Mouse (Mus musculus): ENCODE results near the gene Dnajc11. TPM values are rescaled to one million over a fixed set of nuclear protein-coding genes. Genes with fewer than 3 reads are reported as not detected.

Dnajc11 gene
- polyA plus RNA-seq, 1 experiment = 45.2 TPM

DNA sequence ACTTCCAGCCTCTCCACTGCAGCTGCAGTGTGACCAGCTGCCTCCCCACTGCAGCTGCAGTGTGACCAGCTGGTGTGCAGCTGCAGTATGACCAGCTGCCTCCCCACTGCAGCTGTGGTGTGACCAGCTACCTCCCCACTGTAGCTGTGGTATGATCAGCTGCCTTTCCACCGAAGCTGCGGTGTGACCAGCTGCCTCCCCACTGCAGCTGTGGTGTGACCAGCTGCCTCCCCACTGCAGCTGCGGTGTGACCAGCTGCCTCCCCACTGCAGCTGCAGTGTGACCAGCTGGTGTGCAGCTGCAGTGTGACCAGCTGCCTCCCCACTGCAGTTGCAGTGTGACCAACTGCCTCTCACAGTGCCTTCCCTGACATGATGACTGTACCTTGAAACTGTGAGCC, 11.4 kb upstream of the Dnajc11 start:
- no peak overlapping the region for H3K4me3 ChIP-seq (ENCODE audit: insufficient read depth, low read length)
- H3K27ac ChIP-seq (ENCODE audit: insufficient read depth, low read length) = no peak overlapping the region
- no peaks in the 10 kb centered on the region for H3K4me1 ChIP-seq (ENCODE audit: control insufficient read depth, insufficient read depth, low read length)
- TF ChIP-seq POLR2A (IDR thresholded peaks at IDR 0.05; ENCODE audit: low read depth, low read length) (no peak), CTCF (IDR thresholded peaks at IDR 0.05; ENCODE audit: borderline replicate concordance, insufficient read depth, low read length) (no peak)

DNA sequence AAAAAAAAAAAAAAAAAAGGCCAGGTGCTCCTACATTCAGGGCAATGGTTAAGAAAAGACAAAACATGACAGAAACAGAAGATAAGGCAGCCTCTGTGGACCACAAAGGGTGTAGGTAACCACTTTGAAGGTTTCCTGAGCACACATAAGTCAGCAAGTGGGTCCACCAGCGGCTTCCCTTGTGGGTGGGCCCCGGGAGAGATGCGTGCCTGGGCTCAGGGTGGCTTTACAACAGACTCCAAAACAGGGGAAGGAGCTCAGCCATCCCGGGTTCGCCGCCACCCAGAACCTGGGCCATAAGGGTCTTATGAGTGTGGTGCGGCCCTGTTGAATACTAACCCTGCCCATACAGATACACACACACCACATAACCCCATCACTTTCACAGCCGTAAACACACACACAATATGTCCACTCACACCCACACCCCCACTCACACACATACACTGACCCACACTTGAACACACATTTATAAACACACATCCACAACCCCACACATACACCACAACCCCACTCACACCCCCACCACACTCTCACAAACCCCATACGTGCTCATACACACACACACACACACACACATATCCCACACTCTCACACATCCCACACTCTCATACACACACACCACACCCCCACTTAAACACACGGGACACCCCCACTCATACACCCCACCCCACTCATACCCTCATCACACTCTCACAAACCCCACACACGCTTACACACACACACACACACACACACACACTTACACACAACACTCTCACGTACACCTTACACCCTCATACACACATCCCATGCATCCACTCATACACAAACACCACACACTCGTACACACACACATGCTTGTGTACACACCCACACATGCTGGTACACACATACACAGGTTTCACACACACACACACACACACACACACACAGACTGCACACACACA, 651 bp upstream of the Dnajc11 start:
- TF ChIP-seq POLR2A (IDR thresholded peaks at IDR 0.05; ENCODE audit: low read depth, low read length) (no peak; the same call in 1 of the 2 replicates), CTCF (IDR thresholded peaks at IDR 0.05; ENCODE audit: borderline replicate concordance, insufficient read depth, low read length) (no peak)
- Histone ChIP-seq H3K4me1 (ENCODE audit: control insufficient read depth, insufficient read depth, low read length) (no peaks in the 10 kb centered on the region), H3K4me3 (ENCODE audit: insufficient read depth, low read length) (no peak overlapping the region), H3K27ac (ENCODE audit: insufficient read depth, low read length) (no peak overlapping the region)

GRCm38 (mm10) chr4:151934215-151934572, 703 bp downstream of the Dnajc11 start:
- peak overlapping the region; percentile 88 for H3K4me3 ChIP-seq (ENCODE audit: insufficient read depth, low read length)
- no peak overlapping the region for H3K27ac ChIP-seq (ENCODE audit: insufficient read depth, low read length)
- H3K4me1 ChIP-seq (ENCODE audit: control insufficient read depth, insufficient read depth, low read length) = no peaks in the 10 kb centered on the region
- TF ChIP-seq POLR2A (IDR thresholded peaks at IDR 0.05; ENCODE audit: low read depth, low read length) (no peak), CTCF (IDR thresholded peaks at IDR 0.05; ENCODE audit: borderline replicate concordance, insufficient read depth, low read length) (no peak)

DNA sequence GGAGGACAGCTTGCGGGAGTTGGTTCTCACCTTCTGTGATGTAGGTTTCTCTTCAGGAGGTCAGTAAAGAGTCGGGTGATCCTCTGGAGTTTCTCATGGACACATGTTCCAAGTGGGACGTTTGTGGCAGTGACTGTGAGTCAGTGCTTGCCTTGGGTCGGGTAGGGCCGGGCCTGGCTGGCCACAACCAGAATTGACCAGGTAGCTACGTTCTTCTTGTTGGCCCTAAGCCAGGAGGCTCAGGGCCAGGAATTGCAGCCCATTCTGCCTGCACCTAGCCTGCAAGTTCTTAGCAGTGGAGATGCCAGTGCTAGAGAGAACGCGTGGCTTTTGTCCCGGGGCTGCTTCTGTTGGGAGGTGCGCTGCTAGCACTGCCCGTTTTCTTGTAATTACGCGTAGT, 4.0 kb downstream of the Dnajc11 start:
- H3K4me3 ChIP-seq (ENCODE audit: insufficient read depth, low read length) = no peak overlapping the region
- no peaks in the 10 kb centered on the region for H3K4me1 ChIP-seq (ENCODE audit: control insufficient read depth, insufficient read depth, low read length)
- TF ChIP-seq CTCF (IDR thresholded peaks at IDR 0.05; ENCODE audit: borderline replicate concordance, insufficient read depth, low read length) (no peak), POLR2A (IDR thresholded peaks at IDR 0.05; ENCODE audit: low read depth, low read length) (no peak)
- no peak overlapping the region for H3K27ac ChIP-seq (ENCODE audit: insufficient read depth, low read length)

- no peak overlapping the region for H3K27ac ChIP-seq (ENCODE audit: insufficient read depth, low read length)
- no peak for TF ChIP-seq POLR2A (IDR thresholded peaks at IDR 0.05; ENCODE audit: low read depth, low read length)
- no peak for TF ChIP-seq CTCF (IDR thresholded peaks at IDR 0.05; ENCODE audit: borderline replicate concordance, insufficient read depth, low read length)
- H3K4me1 ChIP-seq (ENCODE audit: control insufficient read depth, insufficient read depth, low read length) = no peaks in the 10 kb centered on the region
- no peak overlapping the region for H3K4me3 ChIP-seq (ENCODE audit: insufficient read depth, low read length)
Observed at GRCm38 (mm10) chr4:151938089-151938488, 4.6 kb downstream of the Dnajc11 start.

DNA sequence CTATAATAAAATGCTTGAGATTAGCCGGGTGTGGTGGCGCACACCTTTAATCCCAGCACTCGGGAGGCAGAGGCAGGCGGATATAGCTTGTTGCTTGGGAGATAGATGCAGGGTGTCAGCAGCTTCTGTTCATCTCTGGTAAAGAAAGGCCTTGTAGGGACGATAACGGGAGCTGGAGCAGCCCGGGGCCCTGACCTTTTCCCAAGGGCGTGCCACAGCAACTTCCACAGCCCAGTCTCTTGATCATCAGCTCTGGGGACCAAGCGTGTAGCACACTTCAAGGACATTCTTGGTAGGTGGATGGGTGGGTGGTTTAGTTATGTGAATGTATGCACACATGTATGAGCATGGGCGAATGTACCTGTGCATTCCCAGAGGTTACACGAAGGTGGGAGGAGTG, 12.7 kb downstream of the Dnajc11 start:
- Histone ChIP-seq H3K27ac (ENCODE audit: insufficient read depth, low read length) (no peak overlapping the region), H3K4me1 (ENCODE audit: control insufficient read depth, insufficient read depth, low read length) (no peaks in the 10 kb centered on the region), H3K4me3 (ENCODE audit: insufficient read depth, low read length) (no peak overlapping the region)
- no peak for TF ChIP-seq CTCF (IDR thresholded peaks at IDR 0.05; ENCODE audit: borderline replicate concordance, insufficient read depth, low read length)
- TF ChIP-seq POLR2A (IDR thresholded peaks at IDR 0.05; ENCODE audit: low read depth, low read length) = no peak

GRCm38 (mm10) chr4:151948497-151949471, 15.3 kb downstream of the Dnajc11 start:
- Histone ChIP-seq H3K4me1 (ENCODE audit: control insufficient read depth, insufficient read depth, low read length) (no peaks in the 10 kb centered on the region), H3K4me3 (ENCODE audit: insufficient read depth, low read length) (no peak overlapping the region), H3K27ac (ENCODE audit: insufficient read depth, low read length) (no peak overlapping the region)
- TF ChIP-seq POLR2A (IDR thresholded peaks at IDR 0.05; ENCODE audit: low read depth, low read length) = no peak
- TF ChIP-seq CTCF (IDR thresholded peaks at IDR 0.05; ENCODE audit: borderline replicate concordance, insufficient read depth, low read length) = no peak

DNA sequence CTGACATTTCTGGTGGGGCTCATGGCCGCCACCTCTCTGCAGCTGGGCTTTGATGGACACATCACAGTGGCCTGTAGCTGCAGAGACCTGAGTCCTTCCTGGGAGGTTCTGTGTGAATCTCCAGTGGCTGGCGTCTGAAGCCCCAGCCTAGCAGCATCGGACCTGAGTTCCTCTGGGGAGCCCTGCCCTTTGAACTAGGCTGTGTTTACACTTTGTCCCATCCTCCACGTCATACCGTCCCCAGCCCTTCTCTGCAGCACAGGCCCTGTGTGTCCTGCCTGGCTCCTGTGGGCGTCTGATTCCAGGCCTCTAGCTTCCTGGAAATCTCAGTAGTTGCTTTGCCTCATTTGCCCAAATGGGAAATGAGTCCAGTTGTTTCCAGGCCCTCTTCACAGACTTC, 19.7 kb downstream of the Dnajc11 start:
- TF ChIP-seq POLR2A (IDR thresholded peaks at IDR 0.05; ENCODE audit: low read depth, low read length) (no peak), CTCF (IDR thresholded peaks at IDR 0.05; ENCODE audit: borderline replicate concordance, insufficient read depth, low read length) (no peak)
- Histone ChIP-seq H3K4me3 (ENCODE audit: insufficient read depth, low read length) (no peak overlapping the region), H3K4me1 (ENCODE audit: control insufficient read depth, insufficient read depth, low read length) (no peaks in the 10 kb centered on the region), H3K27ac (ENCODE audit: insufficient read depth, low read length) (no peak overlapping the region)

DNA sequence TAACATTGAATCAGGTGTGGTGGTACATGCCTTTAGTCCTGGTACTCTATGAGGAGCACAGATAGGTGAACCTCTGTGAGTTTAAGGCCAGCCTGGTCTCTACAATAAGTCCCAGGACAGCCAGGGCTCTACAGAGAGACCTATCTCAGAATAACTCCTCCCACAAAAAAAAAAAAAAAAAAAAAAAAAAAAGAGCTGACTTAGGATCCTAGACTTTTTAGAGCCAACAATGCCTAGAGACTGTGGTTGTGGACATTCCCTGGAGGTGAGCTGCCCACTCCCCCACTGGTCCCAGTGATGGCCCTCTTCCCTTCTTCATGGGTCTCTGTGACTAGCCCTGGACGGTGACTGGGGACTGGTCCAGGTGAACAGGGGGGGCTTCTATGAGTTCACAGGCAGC, 22.3 kb downstream of the Dnajc11 start:
- Histone ChIP-seq H3K27ac (ENCODE audit: insufficient read depth, low read length) (no peak overlapping the region), H3K4me3 (ENCODE audit: insufficient read depth, low read length) (no peak overlapping the region), H3K4me1 (ENCODE audit: control insufficient read depth, insufficient read depth, low read length) (no peaks in the 10 kb centered on the region)
- TF ChIP-seq POLR2A (IDR thresholded peaks at IDR 0.05; ENCODE audit: low read depth, low read length) (no peak), CTCF (IDR thresholded peaks at IDR 0.05; ENCODE audit: borderline replicate concordance, insufficient read depth, low read length) (no peak)
